Mouse (Mus musculus) mesoderm, embryonic 11.5 days (tissue): ENCODE measurements around the gene Gm4763.
A peak's percentile ranks its signal among the peaks of the same experiment; 100 is the strongest.
"Not testable (repeated sequence)": the region's sequence is repeated elsewhere in the genome, so short reads cannot be mapped to it uniquely, and the experiment has no call there.

Experiments
- DNase-seq: peaks from one replicate; pipeline ENCODE4 v3.0.0-alpha.2; 2012; ENCODE audit warnings: low read depth, low spot score

Gm4763 gene

GRCm38 (mm10) chr7:24726808-24727207 lies at the start of gene Gm4763:
Gene Gm4763 (minus strand): TSS chr7:24726908.
- not testable (repeated sequence) for DNase-seq

DNA sequence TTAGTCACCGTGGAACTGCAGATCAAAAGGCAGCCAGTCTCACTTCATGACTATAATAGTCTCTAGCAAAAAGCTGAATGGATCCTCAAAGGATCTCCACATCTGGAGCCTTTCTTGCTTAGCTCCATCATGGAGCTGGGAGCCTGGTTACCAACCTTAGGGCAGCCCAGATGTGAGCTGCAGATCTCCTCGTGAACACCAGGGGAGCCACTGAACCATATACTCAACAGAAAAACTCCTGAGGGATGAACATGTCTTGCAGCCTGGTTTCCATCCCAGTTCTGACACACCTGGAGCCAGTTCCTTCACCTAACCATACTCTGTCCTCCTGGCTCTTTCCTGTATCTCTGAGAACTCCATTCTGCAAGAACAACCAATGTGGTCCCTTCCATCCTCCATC lies 49.4 kb upstream of the Gm4763 start:
- DNase-seq, result no peak

DNA sequence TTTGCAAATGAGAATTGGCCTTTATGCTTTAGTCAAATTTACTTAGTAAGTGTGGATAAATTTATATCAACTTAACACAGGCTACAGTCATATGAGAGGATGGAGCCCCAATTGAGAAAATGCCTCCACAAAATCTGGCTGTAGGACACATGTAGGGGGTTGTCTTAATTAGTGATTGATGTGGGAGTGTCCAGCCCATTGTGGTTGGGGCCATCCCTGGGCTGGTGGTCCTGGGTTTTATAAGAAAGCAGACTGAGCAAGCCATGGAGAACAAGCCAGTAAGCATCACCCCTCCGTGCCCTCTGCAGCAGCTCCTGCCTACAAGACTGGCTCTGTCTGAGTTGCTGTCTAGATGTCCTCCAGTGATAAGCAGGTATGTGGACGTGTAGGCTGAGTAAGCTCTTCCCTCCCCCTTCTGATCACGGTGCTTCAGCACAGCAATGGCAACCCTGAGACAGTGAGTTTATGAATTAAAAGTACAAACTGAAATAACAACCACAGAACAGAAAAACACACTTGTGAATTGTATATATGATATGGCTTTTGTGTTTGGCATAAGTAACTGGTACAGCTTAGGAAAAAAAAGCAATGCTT lies 47.3 kb upstream of the Gm4763 start:
- DNase-seq, result no peak

GRCm38 (mm10) chr7:24771361-24771760 lies 44.7 kb upstream of the Gm4763 start:
- no peak for DNase-seq

DNA sequence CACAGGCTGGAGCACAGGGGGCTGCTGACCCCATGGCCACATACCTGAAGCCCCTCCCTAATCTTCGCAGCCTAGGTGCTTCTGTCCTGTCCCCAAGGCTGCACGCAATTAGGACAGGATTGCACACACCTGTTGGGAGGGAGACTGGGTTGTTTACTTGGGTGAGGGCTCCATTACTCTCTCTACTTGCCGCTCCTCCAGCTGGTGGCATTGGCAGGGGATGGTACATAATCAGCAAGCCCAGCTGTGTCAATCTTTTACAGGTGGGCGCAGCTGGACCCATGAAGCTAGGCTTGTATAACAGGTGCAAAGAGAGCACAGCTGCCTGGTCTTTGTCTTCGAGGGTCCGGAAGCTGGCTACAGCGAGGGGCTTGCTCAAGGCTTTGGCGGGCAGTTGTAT lies 35.9 kb upstream of the Gm4763 start:
- DNase-seq, result no peak

DNA sequence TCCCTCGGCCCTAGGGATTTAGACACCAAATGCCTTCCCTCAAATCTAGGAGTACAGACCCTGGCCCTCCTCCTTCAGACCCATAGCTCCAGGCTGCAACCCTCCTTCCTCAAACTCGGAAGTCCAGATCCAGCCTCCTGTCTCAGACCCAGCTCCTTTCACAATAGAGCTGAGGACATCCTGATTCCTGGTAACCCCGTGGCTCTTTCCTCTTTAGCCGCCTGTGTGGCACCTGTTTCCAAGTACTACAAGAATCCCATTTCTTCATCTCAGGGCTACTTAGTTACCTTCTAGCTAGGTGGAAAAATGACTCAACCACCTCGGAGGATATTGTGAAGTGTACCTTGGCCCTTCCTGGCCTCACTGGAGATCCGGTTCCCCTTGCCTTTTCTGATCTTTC lies 34.5 kb upstream of the Gm4763 start:
- no peak for DNase-seq

DNA sequence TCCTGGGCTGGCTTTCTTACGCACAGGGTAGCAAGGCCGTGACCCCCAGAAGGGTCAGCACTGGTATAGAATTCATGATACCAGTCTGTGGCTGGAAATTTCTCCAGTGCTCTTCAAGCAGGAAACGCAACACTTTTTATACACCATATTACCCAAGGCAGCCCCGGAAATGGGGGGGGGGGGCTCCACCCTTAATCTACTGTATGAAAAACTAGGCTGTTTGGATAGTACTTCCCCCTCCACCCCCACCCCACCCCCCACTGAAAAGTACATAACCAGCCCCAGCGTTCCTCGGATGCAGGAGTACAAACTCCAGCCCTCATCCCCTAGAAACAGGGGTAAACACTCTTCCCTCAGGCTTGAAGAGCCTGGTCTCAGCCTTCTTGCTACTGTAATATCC lies 33.5 kb upstream of the Gm4763 start, which contains the start of gene Cd177:
Gene Cd177 (minus strand): TSS at position 101 of the 400 bp plus-strand sequence.
- no peak for DNase-seq

DNA sequence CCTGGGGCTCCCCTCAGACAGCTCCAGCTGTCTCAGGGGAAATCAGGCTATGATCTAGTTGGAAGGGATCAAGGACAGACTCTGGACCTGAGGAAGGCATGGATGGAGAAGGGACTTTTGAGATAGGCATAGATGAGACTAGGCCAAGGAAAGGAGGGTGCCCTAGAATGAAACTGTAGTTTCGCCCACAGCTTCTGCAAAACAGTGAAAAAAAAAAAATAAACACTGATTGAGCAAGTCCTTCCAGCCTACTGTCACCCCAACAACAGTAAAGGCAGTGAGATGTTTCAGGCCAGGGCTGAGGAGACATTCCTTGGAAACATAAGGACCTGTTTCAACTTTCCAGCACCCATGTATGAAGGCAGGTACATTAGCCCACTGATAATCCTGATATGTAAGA lies 31.8 kb upstream of the Gm4763 start:
- no peak for DNase-seq

- no peak for DNase-seq
These were observed 26.8 kb upstream of the Gm4763 start for GRCm38 (mm10) chr7:24753476-24753875.

- DNase-seq, result no peak
These were observed 24.9 kb upstream of the Gm4763 start for GRCm38 (mm10) chr7:24751610-24752009.

DNA sequence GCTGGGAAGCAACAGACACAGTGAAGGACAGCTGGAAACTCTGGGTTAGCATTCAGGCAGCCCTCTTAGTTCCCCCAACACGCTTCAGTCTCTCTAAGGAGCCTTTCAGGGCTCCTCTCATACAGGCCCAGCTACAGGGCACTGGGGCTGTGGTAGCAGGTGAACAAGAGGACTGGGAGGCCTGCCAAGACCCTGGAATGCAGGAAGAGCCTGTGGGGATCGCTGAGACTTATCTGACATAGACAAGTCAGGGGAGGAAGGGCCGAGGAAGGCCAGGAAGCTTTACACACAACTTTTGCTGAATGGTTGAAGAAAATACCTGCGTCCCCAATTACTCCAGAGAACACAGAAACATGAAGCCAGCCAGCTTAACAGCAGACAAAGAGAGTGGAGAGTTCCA lies 24.0 kb upstream of the Gm4763 start:
- DNase-seq, result no peak

DNA sequence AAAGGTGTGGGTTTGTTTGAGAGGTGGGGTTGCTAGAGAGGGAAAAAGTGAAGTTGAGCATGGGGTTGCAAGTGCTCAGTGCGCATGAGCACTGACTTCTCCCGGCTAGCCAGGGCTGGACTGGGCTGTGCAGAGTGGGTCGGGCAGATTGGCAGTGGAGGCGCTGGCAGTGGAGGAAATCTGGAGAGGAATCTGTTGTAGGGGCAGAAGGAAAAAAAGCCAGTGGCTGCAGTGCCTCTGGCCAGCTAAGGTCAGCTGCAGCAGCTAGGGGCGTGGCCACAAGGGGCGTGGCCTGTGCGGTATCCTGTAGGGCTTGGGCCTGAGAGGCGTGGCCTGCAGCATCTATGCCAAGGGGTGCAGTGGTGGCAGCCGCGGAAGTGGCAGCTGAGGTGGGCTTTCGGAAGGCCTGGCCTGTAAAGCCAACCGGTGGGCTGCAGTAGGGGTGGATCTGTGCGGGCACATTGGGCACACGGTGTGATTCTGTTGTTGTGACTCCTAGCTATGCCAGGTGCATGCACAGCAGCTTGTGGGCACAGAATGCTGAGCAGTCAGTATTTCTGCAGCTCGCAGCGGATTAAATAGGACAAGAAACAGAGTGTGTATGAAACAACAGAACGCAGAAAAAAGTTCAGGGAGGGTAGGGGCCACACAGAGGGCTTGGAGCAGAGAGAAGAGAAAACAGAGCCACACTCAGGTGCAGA lies 9.4 kb upstream of the Gm4763 start:
- DNase-seq, result peak; percentile 52

DNA sequence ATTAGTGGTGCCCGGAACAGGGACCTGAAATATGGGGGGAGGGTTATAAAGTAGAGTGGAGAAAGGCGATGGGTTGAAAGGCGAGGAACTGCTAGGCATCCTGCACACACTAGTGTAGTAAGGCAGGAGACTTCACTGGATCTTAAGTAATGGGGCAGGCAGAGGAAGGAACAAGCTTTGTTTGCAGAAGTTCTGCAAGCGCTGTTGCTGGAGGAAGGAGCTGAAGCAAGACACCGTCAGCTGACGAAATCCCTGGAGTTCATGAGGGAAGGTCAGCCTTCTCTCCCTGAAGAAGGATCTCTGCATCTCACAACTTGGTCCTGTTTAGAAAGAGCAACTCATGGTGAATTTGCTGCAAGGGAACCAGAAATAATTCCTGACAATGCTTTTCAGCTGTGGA lies 11.7 kb downstream of the Gm4763 start:
- DNase-seq, result no peak

DNA sequence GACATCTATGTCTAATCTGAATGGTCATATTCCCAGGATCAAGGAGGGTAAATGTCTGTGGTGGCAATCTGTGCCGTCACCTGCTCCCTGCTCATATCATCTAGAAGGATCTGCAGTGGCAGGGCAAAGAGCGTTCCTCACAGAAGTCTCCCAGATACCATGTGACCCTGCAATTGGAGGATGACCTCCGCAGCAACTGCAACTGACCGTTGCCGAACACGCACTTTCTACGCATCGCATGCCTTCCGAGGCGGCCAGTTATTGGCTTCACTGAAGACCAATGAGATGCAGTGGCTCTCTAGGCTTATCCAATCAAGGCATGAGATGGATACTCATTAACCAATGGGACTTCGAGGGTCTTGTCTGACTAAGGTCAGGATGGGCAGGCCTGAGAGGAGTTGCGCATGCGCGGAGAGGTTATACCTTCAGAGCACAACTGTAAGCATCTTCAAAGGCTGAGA lies 17.8 kb downstream of the Gm4763 start, which contains the start of gene BC049730:
Gene BC049730 (plus strand): TSS at position 411 of the 461 bp plus-strand sequence.
- DNase-seq, result no peak

- not testable (repeated sequence) for DNase-seq
These were observed 23.9 kb downstream of the Gm4763 start for GRCm38 (mm10) chr7:24702841-24703240.

DNA sequence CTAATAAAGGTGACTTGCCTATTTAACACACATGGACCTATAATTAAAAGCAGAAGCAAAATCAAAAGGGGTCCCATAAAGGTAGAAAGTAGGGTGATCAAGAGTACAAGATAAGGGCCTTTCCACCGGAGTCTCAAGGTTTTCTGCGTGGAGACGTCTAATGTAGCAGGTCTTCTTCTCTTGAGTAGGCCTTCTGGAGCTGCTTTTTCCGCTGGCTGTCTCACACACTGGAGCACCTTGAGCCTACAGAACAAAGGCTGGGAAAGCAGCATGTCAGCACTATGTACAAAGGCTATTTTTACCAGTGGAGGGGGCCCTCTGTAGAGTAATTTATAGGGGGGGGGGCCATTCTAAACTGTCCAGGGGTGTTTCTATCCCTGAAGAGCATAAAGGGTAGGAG lies 28.8 kb downstream of the Gm4763 start:
- not testable (repeated sequence) for DNase-seq

DNA sequence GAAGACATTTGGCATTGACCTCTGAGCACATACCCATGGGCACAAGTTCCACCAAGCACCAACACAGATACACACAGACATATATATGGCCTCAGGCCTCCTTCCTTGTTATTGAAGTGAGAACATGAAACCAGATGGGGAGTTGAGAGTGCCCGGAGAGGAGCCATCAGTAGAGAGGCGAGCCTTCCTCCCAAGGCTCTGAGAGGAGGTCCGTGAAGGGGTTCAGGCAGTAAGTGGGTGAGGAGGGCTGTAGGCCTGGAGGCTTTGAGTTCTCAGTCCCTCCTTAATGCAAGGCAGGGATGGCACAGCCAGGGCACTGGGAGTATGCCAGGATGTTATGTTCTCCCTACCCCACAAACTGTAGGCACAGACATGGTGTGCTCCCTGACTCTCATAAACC lies 34.0 kb downstream of the Gm4763 start:
- not testable (repeated sequence) for DNase-seq

DNA sequence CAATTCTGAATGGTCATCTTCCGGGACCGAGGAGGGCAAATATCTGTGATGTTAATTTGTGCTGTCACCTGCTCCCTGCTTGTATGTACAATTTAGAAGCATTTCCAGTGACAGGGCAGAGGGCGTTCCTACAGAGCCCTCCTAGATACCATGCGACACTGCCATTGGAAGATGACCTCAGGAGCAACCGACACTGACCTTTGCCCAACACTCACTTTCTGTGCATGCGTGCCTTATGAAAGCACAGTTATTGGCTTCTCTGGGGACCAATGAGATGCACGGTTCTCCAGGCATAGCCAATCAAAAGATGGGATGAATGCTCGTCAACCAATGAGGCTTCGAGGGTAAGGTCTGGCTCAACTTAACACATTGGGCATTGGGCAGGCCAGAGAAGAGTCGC lies 39.2 kb downstream of the Gm4763 start:
- DNase-seq, result not testable (repeated sequence)

DNA sequence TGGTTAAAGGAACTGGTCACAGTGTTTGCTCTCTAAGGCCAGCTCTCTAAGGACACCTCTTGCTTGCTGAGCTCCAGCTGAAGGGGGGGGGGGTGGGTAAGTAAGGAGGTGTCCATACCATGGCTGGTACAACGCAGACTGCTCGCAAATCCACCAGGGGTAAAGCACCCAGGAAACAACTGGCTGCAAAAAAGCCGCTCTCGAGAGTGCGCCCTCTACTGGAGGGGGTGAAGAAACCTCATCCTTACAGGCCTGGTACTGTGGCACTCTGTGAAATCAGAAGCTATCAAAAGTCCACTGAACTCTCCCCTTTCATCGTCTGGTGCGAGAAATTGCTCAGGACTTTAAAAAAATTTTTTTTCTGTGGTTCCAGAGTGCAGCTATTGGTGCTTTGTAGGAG lies 42.6 kb downstream of the Gm4763 start:
- not testable (repeated sequence) for DNase-seq

GRCm38 (mm10) chr7:24676575-24676974 lies 50.1 kb downstream of the Gm4763 start, which contains the start of gene Tex101:
Gene Tex101 (minus strand): TSS chr7:24676675.
- DNase-seq, result no peak

DNA sequence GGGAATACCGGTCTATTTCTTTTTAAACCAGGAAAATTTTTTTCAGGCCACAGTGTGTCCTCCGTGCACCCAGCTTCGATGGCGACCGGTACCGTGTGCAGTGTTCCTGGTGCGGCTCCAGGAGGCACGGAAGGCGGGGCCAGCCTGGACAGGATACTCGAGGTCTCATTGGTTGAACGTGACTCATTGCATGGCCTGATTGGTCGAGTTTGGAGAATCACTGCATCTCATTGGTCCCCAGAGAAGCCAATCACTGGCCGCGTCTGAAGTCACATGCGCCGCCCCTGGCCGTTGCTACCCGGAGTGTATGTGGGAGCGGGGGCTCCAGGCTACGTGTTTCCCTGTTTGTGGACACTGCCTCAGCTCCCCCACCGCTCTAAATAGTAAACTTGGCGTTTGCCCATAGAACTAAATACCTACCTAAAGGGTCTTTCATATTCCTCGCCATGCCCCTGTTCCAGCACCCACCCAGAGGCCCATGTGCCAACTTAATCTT lies 54.7 kb downstream of the Gm4763 start:
- no peak for DNase-seq
